Mouse (Mus musculus) G1E (cell line): ENCODE data around the gene Lrrc4c.

Experiments used
- CTCF ChIP-seq: IDR thresholded peaks from 2 replicates; pipeline ENCODE4 v1.5.1; 2012; ENCODE audit warnings: low read depth, low read length, inconsistent platforms, mixed read lengths
- GATA1 ChIP-seq: IDR thresholded peaks from 2 replicates; pipeline ENCODE4 v1.6.1; 2012; ENCODE audit warnings: borderline replicate concordance, low read length, inconsistent platforms, mixed read lengths
- TAL1 ChIP-seq: conservative IDR thresholded peaks from 2 replicates; pipeline ENCODE4 v1.6.1; 2012; ENCODE audit warnings: low read depth, low read length, inconsistent platforms, mixed read lengths

GRCm38 (mm10) chr2:96411182-96411581 is 93.2 kb downstream of the Lrrc4c start:
- TF ChIP-seq CTCF (no peak), GATA1 (no peak), TAL1 (no peak)
